Mouse (Mus musculus): ENCODE data around the gene Nap1l2.
"Not testable (repeated sequence)": the region's sequence is repeated elsewhere in the genome, so short reads cannot be mapped to it uniquely, and the experiment has no call there.

The Nap1l2 gene

GRCm38 (mm10) chrX:103186431-103186786 lies at the start of gene Nap1l2:
TSS of gene Nap1l2 (minus strand) at chrX:103186640.
- no peak for DNase-seq (ENCODE audit: low read depth in 2 of 2, low spot score in 2 of 2)

DNA sequence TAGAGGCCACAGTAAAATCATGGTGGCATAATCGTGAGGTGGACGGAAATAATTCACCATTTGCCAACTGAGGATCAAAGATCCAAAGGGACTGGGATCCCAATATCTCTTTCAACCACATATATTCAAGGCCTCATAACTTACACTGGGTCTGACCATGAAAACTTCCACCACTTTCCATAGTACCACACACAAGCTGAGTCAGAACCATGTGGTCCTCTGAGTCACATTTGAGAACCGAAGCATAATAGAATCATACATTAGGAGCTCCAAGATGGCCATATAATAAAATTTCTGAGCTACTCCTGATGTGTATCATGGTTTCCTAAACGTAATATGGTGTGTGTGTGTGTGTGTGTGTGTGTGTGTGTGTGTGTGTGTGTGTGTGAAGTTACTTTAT lies 28.8 kb upstream of the Nap1l2 start:
- DNase-seq (ENCODE audit: low read depth in 2 of 2, low spot score in 2 of 2) = no peak

- no peak for DNase-seq (ENCODE audit: low read depth in 2 of 2, low spot score in 2 of 2)
These were observed 389 bp upstream of the Nap1l2 start for GRCm38 (mm10) chrX:103186829-103187228.

DNA sequence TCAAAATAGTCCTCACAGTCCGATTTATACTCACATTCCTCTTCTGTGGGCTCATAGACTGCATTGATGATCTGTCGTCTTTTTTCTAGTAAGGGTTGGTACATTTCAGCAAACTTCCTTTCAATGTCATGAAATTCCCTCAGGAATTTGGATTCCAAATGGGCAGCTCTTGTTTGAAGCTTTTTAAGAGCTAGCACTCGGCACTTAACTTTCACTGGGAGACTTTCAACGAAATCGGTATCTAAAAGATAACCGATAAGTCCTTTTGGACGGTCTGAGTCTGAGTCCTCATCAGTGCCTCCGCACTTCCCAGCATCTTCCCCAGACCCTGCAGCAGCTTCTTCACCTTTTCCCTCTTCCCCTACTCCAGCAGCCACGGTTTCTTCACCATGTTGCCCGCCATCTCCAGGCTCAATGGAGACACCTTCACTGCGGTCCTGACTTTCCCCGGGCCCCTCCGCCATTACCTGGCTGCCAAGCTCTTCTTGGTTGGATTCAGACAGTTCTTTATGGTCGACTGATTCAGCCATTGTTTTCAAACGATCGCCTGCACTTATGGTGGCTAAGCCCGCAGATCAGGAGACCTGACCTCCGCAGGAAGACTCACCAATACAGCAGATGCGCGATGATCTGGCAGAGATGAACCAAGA lies 534 bp downstream of the Nap1l2 start:
- DNase-seq (ENCODE audit: low read depth in 2 of 2, low spot score in 2 of 2) = no peak

DNA sequence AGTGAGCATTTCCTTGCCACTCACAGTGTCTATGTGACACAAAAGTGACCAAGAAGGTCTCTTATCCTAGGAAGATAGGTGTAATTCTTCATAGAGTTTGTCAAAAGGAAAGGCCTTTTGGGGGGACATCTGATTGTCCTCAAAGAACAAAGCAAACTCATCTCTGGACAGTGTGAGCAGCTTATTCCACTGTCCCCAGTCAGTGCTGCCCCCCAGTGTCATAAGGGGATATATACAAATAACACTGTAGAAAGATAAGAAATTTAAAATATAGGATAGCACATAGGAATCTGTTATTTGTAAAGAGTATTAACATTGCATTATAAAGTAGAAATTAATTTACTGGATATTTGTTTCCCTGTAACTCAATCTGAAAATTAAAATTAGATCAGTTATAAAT lies 2.9 kb downstream of the Nap1l2 start:
- no peak for DNase-seq (ENCODE audit: low read depth in 2 of 2, low spot score in 2 of 2)

DNA sequence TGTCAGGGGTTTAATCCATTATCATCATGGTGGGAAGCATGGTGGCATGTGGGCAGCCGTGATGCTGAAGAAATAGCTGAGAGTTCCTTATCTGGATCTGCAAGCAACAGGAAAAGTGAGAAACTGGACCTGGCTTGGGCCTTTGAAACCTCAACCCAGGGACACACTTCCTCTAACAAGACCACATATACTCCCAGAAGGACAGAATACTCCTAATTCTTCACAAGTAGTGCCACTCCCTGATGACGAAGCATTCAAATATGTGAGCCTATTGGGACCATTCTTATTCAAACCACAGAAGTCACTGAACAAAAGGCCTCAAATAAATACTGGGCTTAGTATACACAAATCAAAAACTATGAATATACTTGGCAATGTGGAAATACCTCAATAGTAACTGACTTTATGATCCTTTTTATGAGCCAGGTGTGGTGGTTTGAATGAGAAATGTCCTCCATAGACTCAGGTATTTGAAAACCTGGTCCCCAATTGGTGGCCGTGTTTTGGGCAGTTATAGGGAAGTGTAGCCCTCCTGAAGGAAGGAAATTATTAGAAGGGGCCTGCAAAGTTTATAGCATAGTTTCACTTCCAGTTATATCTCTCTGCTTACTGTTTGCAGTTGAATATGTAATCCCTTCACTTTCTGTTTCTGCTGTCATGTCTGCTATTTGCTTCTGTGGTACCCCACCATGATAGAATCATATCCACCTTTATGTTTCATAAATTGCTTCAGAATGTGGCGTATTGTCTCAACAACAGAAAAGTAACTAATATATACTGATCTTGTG lies 6.5 kb downstream of the Nap1l2 start:
- no peak for DNase-seq (ENCODE audit: low read depth in 2 of 2, low spot score in 2 of 2)

GRCm38 (mm10) chrX:103164948-103165605 lies 21.4 kb downstream of the Nap1l2 start:
- DNase-seq (ENCODE audit: low read depth in 2 of 2, low spot score in 2 of 2) = not testable (repeated sequence)

- DNase-seq (ENCODE audit: low read depth in 2 of 2, low spot score in 2 of 2) = no peak
These were observed 30.3 kb downstream of the Nap1l2 start for GRCm38 (mm10) chrX:103156134-103156533.

DNA sequence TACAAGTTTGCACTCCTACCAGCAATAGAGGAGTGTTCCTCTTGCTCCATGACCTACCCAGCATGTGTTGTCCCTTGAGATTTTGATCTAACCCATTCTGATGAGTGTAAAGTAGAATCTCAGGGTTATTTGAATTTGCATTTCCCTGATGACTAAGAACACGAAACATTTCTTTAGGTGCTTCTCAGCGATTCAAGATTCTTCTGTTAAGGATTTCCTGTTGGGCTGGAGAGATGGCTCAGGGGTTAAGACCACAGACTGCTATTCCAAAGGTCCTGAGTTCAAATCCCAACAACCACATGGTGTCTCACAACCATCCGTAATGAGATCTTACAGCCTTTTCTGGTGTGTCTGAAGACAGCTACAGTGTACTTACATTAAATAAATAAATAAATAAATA lies 47.9 kb downstream of the Nap1l2 start:
- DNase-seq (ENCODE audit: low read depth in 2 of 2, low spot score in 2 of 2) = no peak
